Mouse (Mus musculus): ENCODE results near the gene Hist1h4i. TPM values are rescaled to one million over a fixed set of nuclear protein-coding genes. Genes with fewer than 3 reads are reported as not detected.

The Hist1h4i gene
- total and polyA plus RNA-seq, 3 experiments, result 12.6 to 284 (median 52.2) TPM

DNA sequence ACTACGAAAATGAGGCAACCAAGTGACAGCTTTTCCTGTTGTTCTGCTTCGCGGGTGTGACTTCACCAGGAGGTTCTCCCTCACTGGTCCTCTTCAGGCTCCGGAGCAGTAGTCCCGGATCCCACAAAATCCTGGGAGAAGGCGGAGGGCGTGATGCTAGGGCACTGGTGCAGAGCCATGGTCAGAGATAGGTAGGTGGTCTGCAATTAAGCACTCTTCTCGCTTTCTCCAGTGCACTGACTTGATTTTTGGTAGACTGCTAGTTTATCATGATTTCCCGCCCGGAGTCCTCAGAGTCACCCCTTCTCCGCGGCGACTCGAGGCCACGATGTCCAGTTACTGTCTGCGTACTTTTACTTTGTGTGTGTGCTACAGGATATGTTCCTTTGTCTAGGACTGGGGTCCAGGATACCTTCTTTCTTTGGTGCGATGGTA is 26.7 kb downstream of the Hist1h4i start:
- H3K4me3 ChIP-seq (ENCODE audit: low read depth, low read length), result no peak overlapping the region
- no peaks in the 10 kb centered on the region for H3K9me3 ChIP-seq (replicated peaks)
- no peaks in the 10 kb centered on the region for H3K36me3 ChIP-seq (replicated peaks)
- ATAC-seq (ENCODE audit: extremely low read depth, insufficient number of reproducible peaks, low FRiP score, poor library complexity, severe bottlenecking) (no peak), DNase-seq (ENCODE audit: low spot score) (no peak)
- H3K27me3 ChIP-seq (ENCODE audit: insufficient read depth, low read length), result peaks cover 28% of the 10 kb centered on the region
- H3K4me1 ChIP-seq (ENCODE audit: insufficient read depth, low read depth, low read length), result peaks cover 15% of the 10 kb centered on the region; the same call in 1 of the 2 replicates
- no peak for TF ChIP-seq CTCF (IDR thresholded peaks at IDR 0.05; ENCODE audit: low read depth, low read length)

DNA sequence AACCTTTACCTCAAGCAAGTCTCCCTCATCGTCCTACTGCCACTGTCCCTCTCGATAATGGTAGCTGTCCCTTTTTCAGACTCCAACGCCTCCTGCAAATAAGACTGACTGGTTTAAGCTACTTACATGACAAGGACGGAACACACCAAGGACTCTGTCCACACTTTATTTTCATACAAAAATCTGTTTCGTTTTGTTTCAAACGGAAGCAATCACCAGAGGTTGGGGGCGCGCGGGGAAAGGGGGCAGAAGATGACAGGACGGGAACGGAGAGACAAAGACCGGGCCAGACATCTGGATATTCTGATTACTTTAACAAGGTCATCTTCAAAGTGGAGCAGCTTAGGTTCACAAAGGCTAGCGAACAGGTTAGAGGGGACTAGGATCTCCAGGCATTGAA is 27.4 kb downstream of the Hist1h4i start:
- Histone ChIP-seq H3K9me3 (replicated peaks) (no peaks in the 10 kb centered on the region), H3K4me1 (ENCODE audit: insufficient read depth, low read depth, low read length) (peaks cover 14% of the 10 kb centered on the region; the same call in 1 of the 2 replicates), H3K4me3 (ENCODE audit: low read depth, low read length) (no peak overlapping the region), H3K36me3 (replicated peaks) (no peaks in the 10 kb centered on the region), H3K27me3 (ENCODE audit: insufficient read depth, low read length) (peaks cover 31% of the 10 kb centered on the region)
- TF ChIP-seq CTCF (IDR thresholded peaks at IDR 0.05; ENCODE audit: low read depth, low read length), result no peak
- TF ChIP-seq GATA2 (IDR thresholded peaks at IDR 0.05; ENCODE audit: borderline replicate concordance, low read depth, low read length), result no peak
- no peak for TF ChIP-seq POLR2AphosphoS5 (IDR thresholded peaks at IDR 0.05; ENCODE audit: insufficient replicate concordance, low read depth, low read length)
- TF ChIP-seq TAL1 (conservative IDR thresholded peaks at IDR 0.05; ENCODE audit: low read depth, low read length), result no peak
- no peak for TF ChIP-seq GATA1 (IDR thresholded peaks at IDR 0.05; ENCODE audit: borderline replicate concordance, low read length)
- no peak for DNase-seq (ENCODE audit: low spot score)
- no peak for ATAC-seq (ENCODE audit: extremely low read depth, insufficient number of reproducible peaks, low FRiP score, poor library complexity, severe bottlenecking)

DNA sequence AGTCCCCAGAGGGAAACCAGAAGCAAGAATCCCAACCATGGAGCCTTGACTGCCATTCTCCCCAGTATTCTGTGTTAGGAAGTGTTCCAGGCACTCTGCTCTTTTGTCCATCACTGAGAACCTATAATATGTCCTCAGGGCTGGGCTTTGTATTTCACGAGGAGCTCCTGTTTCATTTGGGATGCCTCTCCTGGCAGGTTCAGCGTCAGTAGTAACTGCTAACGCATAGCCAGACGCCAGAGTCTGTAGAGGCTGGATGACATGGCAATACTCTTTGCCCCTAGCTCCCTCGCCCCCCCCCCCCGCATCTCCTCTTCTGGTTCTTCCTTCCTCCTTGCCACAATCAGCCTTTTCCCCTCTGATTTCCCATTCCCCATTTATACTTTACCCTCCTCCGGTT is 31.5 kb downstream of the Hist1h4i start, which contains the start of gene Prss16:
TSS of gene Prss16 (minus strand) at position 101 of the 400 bp plus-strand sequence.
- peaks cover 67% of the 10 kb centered on the region for H3K27me3 ChIP-seq (ENCODE audit: insufficient read depth, low read length)
- DNase-seq (ENCODE audit: low spot score) (no peak), ATAC-seq (ENCODE audit: extremely low read depth, insufficient number of reproducible peaks, low FRiP score, poor library complexity, severe bottlenecking) (no peak)
- peaks cover 26% of the 10 kb centered on the region for H3K4me1 ChIP-seq (ENCODE audit: insufficient read depth, low read depth, low read length)
- H3K4me3 ChIP-seq (ENCODE audit: low read depth, low read length), result no peak within 1 kb of the TSS
- H3K9me3 ChIP-seq (replicated peaks), result no peaks in the 10 kb centered on the region
- TF ChIP-seq TAL1 (conservative IDR thresholded peaks at IDR 0.05; ENCODE audit: low read depth, low read length) (no peak), GATA2 (IDR thresholded peaks at IDR 0.05; ENCODE audit: borderline replicate concordance, low read depth, low read length) (no peak), CTCF (IDR thresholded peaks at IDR 0.05; ENCODE audit: low read depth, low read length) (no peak), POLR2AphosphoS5 (IDR thresholded peaks at IDR 0.05; ENCODE audit: insufficient replicate concordance, low read depth, low read length) (no peak), GATA1 (IDR thresholded peaks at IDR 0.05; ENCODE audit: borderline replicate concordance, low read length) (no peak)
- no peaks in the 10 kb centered on the region for H3K36me3 ChIP-seq (replicated peaks)

DNA sequence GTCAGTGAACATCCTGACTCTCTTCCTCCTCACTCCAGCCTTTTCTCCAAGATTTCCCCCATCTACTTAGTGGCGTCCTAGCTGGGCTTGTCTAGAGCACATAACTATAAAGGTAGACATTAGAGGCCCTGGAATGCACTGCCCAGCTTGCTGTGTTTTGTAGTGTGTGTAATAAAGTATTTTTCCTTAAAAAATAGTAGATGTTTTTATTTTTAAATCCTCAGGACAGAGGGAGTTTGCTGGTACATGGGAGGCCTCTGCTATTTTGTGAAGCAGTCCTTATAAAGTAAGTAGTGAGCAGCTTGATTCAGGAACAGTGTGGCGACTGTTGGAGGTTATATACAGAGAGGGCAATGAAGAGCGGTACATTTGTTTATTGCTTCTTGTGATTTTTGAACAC is 32.5 kb downstream of the Hist1h4i start:
- Histone ChIP-seq H3K9me3 (replicated peaks) (no peaks in the 10 kb centered on the region), H3K27me3 (ENCODE audit: insufficient read depth, low read length) (peaks cover 71% of the 10 kb centered on the region), H3K36me3 (replicated peaks) (no peaks in the 10 kb centered on the region), H3K4me3 (ENCODE audit: low read depth, low read length) (no peak overlapping the region), H3K4me1 (ENCODE audit: insufficient read depth, low read depth, low read length) (peaks cover 21% of the 10 kb centered on the region)
- ATAC-seq (ENCODE audit: extremely low read depth, insufficient number of reproducible peaks, low FRiP score, poor library complexity, severe bottlenecking) (no peak), DNase-seq (ENCODE audit: low spot score) (no peak)
- TF ChIP-seq GATA1 (IDR thresholded peaks at IDR 0.05; ENCODE audit: borderline replicate concordance, low read length) (no peak), POLR2AphosphoS5 (IDR thresholded peaks at IDR 0.05; ENCODE audit: insufficient replicate concordance, low read depth, low read length) (no peak), TAL1 (conservative IDR thresholded peaks at IDR 0.05; ENCODE audit: low read depth, low read length) (no peak), GATA2 (IDR thresholded peaks at IDR 0.05; ENCODE audit: borderline replicate concordance, low read depth, low read length) (no peak), CTCF (IDR thresholded peaks at IDR 0.05; ENCODE audit: low read depth, low read length) (no peak)

DNA sequence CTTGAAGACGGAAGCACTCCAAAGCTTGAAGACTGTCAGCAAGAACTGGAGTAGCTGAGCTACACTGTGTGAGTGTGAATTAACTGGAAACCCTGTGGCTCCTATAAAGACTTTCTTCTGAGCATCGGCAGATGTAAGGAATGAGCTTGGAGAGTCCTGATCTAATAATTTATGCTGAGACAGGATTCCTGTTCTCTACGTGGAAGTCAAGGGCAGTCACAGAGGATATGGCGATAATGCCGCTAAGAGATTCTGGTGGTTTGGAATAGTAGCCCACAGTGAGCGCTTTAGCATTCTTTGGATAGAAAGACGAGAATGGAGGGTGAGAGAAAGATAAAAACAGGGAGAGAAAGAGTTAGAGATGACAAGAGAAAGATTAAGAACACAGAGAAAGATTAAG is 33.3 kb downstream of the Hist1h4i start:
- Histone ChIP-seq H3K27me3 (ENCODE audit: insufficient read depth, low read length) (peaks cover 79% of the 10 kb centered on the region), H3K4me3 (ENCODE audit: low read depth, low read length) (no peak overlapping the region), H3K36me3 (replicated peaks) (no peaks in the 10 kb centered on the region), H3K4me1 (ENCODE audit: insufficient read depth, low read depth, low read length) (peaks cover 21% of the 10 kb centered on the region), H3K9me3 (replicated peaks) (no peaks in the 10 kb centered on the region)
- no peak for DNase-seq (ENCODE audit: low spot score)
- no peak for TF ChIP-seq CTCF (IDR thresholded peaks at IDR 0.05; ENCODE audit: low read depth, low read length)
- TF ChIP-seq POLR2AphosphoS5 (IDR thresholded peaks at IDR 0.05; ENCODE audit: insufficient replicate concordance, low read depth, low read length), result no peak
- TF ChIP-seq GATA2 (IDR thresholded peaks at IDR 0.05; ENCODE audit: borderline replicate concordance, low read depth, low read length), result no peak
- TF ChIP-seq GATA1 (IDR thresholded peaks at IDR 0.05; ENCODE audit: borderline replicate concordance, low read length), result no peak
- no peak for TF ChIP-seq TAL1 (conservative IDR thresholded peaks at IDR 0.05; ENCODE audit: low read depth, low read length)
- no peak for ATAC-seq (ENCODE audit: extremely low read depth, insufficient number of reproducible peaks, low FRiP score, poor library complexity, severe bottlenecking)

DNA sequence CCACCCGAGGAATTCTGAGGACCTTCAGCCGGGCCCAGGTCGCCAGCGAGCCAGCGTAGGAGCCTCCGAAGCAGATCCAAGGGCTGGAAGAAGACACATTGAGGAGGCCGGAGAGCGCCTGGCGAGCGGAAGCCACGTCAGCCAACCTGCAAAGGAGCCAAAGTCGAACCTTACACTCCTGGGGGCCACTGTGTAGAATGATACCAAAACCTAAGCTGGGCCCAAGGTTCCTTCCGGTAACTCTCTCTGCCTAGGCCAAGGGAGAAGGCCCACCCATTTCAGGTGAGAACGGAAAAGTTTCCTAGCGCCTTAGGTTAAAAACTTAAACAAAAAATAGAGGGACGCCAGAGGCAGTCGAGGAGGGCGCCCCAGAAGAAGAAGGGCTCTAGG is 34.0 kb downstream of the Hist1h4i start:
- no peak overlapping the region for H3K4me3 ChIP-seq (ENCODE audit: low read depth, low read length)
- DNase-seq (ENCODE audit: low spot score) (no peak), ATAC-seq (ENCODE audit: extremely low read depth, insufficient number of reproducible peaks, low FRiP score, poor library complexity, severe bottlenecking) (no peak)
- no peaks in the 10 kb centered on the region for H3K9me3 ChIP-seq (replicated peaks)
- H3K27me3 ChIP-seq (ENCODE audit: insufficient read depth, low read length), result peaks cover 87% of the 10 kb centered on the region
- peaks cover 24% of the 10 kb centered on the region for H3K4me1 ChIP-seq (ENCODE audit: insufficient read depth, low read depth, low read length)
- TF ChIP-seq GATA1 (IDR thresholded peaks at IDR 0.05; ENCODE audit: borderline replicate concordance, low read length), result no peak
- TF ChIP-seq TAL1 (conservative IDR thresholded peaks at IDR 0.05; ENCODE audit: low read depth, low read length), result no peak
- TF ChIP-seq GATA2 (IDR thresholded peaks at IDR 0.05; ENCODE audit: borderline replicate concordance, low read depth, low read length), result no peak
- TF ChIP-seq POLR2AphosphoS5 (IDR thresholded peaks at IDR 0.05; ENCODE audit: insufficient replicate concordance, low read depth, low read length), result no peak
- no peak for TF ChIP-seq CTCF (IDR thresholded peaks at IDR 0.05; ENCODE audit: low read depth, low read length)
- no peaks in the 10 kb centered on the region for H3K36me3 ChIP-seq (replicated peaks)

Measured in G1E (cell line).